Mouse (Mus musculus) bone marrow macrophage, adult 2 months (primary cell): ENCODE measurements at regions not wholly inside any gene's neighbourhood (a gene's known extent, or its start where the extent isn't known, plus 50 kb on each side); places are given as distances from the start of the nearest gene placed in this dataset.

ENCODE experiments used
- CTCF ChIP-seq: IDR thresholded peaks from 2 replicates; pipeline ENCODE4 v1.5.1; 2012; ENCODE audit warnings: low read depth, mild to moderate bottlenecking, low read length, moderate library complexity
- POLR2A ChIP-seq: IDR thresholded peaks from 2 replicates; pipeline ENCODE4 v1.6.1; 2012; ENCODE audit warnings: mild to moderate bottlenecking, low read depth, low read length, borderline replicate concordance

DNA sequence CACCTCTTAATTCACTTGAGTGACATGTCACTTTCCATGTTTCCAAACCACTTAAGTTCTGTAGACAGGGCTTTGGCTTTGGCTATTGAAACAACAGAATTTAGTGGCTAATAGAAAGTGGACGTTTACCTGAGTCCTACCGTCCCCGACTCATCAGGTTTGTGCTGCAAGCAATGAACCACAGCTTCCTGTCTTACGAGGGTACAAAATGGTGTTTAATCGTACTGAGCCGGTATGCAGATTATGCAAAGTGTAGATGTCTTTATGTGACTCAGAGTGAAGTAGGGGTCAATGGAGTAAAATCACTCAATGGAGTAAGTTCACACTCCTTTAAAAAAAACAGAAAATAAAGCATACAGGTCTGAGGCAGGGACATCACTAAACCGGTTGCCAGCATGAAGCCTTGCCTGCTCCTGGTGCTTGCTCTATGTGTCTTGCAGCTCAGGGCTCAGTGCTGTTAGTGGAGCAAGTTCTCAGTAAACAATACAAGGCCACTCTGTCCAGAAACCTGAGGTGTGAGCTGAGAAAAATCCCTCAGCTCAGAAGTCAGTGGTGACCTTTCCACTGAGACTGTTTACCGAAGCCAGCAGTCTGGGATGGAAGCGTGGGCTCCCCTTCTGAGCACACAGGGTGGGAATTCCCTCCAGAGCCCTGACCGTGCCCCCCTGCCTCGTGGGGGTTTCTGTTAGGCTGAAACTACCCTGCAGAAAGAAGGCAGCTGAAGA lies 226.1 kb upstream of the Jun start:
- TF ChIP-seq CTCF (no peak), POLR2A (no peak)
